Mouse (Mus musculus) T-cell, adult 2 months (primary cell): Measurements from ENCODE around the gene Actc1.

ENCODE experiments used
- DNase-seq: peaks from one replicate; pipeline ENCODE4 v3.0.0; 2022; ENCODE audit warnings: low spot score

Gene Actc1

GRCm38 (mm10) chr2:114052696-114053598 lies at the start of gene Actc1:
TSS of gene Actc1 (minus strand) at chr2:114053548.
- no peak for DNase-seq

DNA sequence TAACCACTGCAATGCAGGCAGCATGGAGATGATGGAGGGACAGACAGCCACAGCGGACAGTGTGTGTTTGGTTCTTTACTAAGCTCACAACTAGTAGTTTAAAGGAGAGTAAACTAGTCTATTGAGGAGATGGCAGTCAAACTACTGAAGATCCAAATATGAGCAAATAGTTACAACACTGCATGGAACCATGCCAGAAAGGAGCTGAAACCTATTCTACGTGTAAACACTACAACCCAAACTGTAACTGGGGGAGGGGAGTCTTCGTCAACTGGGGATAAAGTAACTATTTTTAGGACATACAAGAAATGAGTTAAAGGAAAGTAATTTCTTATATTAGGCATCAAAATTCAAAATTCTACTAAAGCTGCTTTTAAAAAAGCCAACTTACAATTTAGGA lies 49.1 kb upstream of the Actc1 start:
- DNase-seq: no peak

DNA sequence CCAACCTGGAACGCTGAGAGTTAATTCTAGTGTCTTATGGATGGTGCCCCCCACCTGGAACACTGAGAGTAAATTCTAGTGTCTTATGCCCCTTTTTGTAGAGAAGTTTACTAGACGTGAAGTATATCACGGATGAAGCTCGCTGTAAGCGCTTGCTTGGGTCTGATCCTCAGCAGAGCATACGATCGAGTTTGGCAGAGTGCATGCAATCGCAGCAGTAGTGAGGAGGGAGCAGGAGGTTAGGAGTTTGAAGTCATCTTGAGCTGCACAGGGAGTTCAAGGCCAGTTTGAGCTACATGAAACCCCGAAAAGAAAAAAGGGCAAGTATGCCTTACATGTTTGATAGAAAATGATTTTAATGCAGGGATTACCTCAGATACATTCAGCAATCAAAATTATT lies 47.5 kb upstream of the Actc1 start:
- no peak for DNase-seq

DNA sequence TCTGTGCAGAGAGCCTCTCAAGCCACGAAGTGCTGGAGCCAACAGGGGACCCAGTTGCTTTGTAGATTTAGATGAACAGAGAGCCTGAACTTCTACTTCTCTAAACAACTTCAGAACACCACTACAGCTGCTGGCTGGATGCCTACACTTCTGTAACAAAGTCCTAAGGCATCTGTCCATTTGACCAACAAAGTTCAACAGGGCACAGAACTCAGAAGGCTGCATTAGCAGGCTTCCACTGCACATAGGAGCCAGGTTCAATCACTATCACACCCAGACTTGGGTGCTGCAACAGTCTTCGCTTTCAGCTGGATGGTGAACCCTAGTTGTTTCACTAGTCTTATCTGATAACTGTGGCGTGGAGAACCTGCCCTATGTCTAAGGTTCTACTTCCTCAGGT lies 46.5 kb upstream of the Actc1 start:
- DNase-seq: no peak

- DNase-seq: no peak
Observed at GRCm38 (mm10) chr2:114099109-114099508, 45.8 kb upstream of the Actc1 start.

- DNase-seq: no peak
Observed at GRCm38 (mm10) chr2:114097627-114098026, 44.3 kb upstream of the Actc1 start.

DNA sequence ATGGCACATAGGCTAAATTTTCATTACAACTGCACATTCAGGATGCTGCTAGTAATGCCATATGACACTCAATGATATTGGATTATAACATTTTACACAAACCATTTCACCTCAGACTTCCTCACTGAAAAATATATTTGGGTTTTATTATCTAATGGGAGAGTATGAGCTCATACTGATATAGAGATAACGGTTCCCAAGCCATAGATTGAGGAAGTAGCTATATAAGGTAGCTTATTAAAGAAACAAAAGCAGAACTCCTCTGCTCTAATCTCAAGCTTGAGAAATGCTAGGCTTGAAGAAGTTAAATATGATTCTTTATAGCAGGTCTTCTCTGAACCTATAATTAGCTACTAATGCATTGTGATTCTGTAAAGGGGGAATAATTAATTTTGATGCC lies 43.2 kb upstream of the Actc1 start:
- no peak for DNase-seq

DNA sequence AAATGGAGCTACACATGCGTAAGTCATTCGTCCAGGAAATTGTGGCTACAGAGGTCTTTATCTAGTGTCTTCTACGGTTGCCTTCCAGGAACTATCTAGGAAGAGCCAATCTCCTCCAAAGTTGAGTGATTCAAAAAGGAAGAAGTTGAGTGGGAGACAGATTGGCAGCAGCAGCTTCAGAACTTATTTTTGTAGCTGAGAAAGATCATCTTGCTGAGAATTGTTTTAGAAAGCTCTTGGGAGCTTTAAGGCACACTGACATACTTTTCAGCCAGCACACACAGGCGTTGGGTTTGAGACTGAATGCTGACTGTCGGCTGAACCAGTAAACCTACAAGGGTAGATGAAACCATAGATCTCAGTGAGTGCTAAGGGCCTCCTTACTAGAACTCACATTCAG lies 42.0 kb upstream of the Actc1 start:
- DNase-seq: no peak

- no peak for DNase-seq
Observed at GRCm38 (mm10) chr2:114094696-114095095, 41.3 kb upstream of the Actc1 start.

DNA sequence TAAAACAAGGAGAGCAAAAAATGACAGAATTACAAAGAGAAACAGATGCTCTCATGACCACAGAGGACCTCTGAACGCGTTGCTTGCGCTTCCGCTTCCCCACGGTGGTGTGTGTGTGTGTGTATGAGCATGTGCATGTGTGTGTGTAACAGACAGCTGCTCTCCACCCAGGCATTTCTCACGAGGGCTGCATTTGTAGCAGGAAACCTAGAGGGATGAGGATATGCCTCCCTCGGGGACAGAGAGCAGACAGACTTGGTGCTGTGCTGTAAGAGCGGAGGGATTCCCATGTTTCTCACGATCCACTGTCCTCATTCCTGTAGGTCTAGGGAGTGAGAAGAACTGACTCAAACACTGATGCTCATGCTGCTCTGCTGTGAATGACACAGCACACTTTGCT lies 40.2 kb upstream of the Actc1 start:
- no peak for DNase-seq

DNA sequence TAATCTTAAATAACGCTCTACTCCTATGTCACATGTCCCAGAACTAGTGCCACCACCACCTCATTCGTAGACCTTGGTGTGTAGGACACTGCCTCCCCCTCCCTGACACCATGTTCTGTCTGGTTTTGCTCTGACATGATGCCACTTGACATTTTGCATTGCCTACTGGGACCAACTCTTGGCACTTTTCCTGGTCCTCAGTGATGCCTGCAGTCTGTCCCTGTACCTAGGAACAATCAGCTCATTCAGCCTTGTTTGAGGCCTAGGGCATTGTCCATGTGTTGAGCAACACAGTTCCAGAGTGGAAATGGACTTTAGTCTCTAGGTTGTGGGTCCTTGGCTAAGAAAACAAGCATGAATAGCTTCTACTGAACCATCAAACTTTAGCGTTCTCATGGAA lies 36.5 kb upstream of the Actc1 start:
- no peak for DNase-seq

DNA sequence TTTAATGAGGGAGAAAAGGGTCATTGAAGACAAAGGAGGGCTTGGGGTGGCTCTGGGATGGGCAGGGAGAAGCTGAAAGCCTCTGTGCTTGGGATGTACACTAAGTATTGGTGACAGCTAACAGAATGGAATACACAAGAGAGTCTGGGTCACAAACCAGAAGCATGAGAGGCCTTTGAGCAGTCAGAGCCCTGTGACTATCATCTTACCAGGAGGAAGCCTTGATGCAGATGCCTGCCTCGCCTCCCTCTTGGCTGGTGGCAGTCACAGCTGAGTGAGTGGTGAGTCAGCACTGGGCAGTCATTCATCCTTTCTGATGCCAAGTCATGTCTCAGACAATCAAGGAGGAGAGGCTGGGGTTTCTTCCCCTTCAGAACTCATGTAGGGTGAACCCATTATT lies 33.9 kb upstream of the Actc1 start:
- no peak for DNase-seq

DNA sequence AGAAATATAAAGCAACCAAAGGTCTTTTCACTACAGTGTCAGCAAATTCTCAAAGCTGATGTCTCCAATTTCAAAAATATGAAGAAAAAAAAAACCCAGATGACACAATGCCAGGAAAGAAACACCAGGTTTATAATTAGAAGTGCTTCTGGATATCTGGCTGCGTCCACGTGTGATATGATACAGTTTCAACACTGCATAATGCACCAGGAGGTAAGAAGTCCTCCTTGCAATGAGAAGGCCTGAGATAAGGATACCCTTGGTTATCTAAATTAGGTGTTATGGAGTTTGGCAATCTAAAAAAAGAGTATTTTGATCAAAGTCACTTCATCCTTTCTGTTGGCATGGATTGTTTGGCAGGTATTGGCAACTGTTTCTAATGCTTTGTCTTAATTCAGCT lies 18.5 kb upstream of the Actc1 start:
- DNase-seq: no peak

DNA sequence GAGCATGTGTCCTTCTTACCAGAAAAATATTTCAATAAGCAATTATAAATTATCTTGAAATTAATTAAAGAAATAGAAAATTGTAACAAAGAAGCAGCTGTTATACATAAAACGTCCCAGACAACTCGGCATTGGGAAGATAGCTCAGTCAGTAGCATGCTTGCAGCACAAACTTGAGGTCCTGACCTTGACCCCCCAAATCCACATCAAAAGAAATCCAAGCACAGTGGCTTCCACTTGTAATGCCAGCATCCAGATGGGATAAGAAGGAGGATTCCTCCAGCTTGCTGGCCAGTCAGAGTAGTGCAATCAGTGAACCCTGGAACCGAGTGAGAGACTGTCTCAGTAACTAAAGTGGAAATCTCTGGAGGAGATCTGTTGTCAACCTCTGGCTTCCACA lies 12.9 kb upstream of the Actc1 start:
- no peak for DNase-seq

- no peak for DNase-seq
Observed at GRCm38 (mm10) chr2:114064004-114064403, 10.7 kb upstream of the Actc1 start.

- no peak for DNase-seq
Observed at GRCm38 (mm10) chr2:114060071-114060591, 6.8 kb upstream of the Actc1 start.

GRCm38 (mm10) chr2:114059608-114060007 lies 6.3 kb upstream of the Actc1 start:
- DNase-seq: no peak

DNA sequence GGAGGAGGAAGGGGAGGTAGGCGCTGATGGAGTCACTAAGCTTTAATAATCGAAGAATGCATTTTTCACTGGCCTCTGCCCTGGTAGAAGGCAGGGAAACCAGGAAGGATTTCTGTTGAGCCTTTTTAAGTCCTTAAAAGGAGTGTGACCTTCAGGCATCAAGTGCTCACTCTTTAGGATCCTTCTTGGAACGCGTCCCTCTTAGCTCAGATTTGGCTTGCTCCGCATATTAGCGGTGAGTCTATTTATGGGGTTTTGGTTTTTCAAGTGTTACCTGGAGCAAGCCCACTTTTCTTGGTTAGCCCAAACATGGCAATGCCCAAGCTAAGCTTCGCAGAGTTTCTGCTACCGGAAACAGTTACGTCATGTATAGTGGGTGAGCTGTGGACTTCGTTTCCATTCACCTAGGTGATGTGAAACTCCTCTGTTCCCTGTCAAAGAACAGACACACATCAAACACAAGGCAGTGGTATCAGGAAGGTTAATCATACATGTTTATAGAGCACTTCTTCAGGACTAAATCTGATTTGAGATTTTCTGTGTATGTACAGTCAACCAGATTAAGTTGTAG lies 5.0 kb upstream of the Actc1 start:
- DNase-seq: no peak

GRCm38 (mm10) chr2:114057303-114057853 lies 4.0 kb upstream of the Actc1 start:
- no peak for DNase-seq

GRCm38 (mm10) chr2:114054129-114054528 lies 781 bp upstream of the Actc1 start:
- DNase-seq: no peak

DNA sequence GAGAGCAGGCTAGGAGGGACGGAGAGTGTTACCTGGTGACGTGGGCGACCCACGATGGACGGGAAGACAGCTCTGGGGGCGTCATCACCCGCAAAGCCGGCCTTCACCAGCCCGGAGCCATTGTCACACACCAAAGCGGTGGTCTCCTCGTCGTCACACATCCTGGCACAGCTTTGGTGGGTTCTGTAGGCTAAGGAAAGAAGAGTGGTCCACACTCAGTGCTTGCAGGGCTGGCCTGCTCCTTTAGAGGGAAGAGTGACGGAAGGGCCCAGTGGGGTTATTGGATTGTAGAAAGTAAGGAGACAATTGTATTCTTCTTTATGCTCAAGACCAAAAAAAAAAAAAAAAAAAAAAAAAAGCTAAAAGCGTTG lies 1.5 kb downstream of the Actc1 start:
- no peak for DNase-seq

- no peak for DNase-seq
Observed at GRCm38 (mm10) chr2:114051111-114051870, 2.1 kb downstream of the Actc1 start.

- DNase-seq: no peak
Observed at GRCm38 (mm10) chr2:114050150-114050549, 3.2 kb downstream of the Actc1 start.
